Mouse (Mus musculus) gastrocnemius, postnatal 4 days (tissue): ENCODE measurements around the gene Kcnn4. TPM values are rescaled to one million over a fixed set of nuclear protein-coding genes. Genes with fewer than 3 reads are reported as not detected.
"Not testable (repeated sequence)": the region's sequence is repeated elsewhere in the genome, so short reads cannot be mapped to it uniquely, and the experiment has no call there.

Source experiments
- DNase-seq, 2 experiments: peaks; one replicate each; pipeline ENCODE4 v3.0.0; 2021 to 2022; ENCODE audit warnings: low spot score in 2 of 2, mixed read lengths in 2 of 2
- total RNA-seq, 2 experiments: library from RNA; stranded (reverse); gene quantifications; 2 replicates each; pipeline ENCODE4 v1.2.3; 2021

The Kcnn4 gene
- total RNA-seq, 2 experiments from 2014 or later: 0.61 to 0.93 TPM

DNA sequence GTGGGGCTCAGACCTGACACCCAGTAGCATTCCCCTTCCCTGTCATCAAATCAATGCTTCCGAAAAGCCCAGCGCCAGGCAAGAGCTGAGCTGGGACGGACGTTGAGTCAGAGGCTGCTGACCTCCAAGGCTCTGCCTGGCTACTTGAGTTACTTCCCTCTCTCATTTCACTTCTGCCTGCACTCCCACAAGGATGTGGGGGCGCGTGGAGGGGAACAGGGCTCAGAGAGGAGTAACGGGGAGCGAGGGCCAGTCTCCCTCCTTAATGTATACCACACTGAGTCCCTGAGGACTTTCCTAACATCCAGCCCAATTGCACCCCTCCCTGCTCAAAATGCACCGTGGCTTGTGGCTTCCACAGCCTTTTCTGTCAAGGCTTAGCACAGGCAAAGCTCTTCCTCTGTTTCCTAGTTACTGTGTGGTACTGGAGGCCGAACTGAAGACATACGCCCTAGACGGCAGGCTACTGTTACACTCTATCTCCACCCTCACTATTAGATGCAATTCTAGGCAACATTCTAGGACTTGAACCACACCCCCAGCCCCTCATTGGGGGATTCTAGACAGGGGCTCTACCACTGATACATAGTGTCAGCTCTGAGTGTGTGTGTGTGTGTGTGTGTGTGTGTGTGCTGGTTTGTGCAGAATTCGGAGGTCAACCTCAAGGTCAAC is 19.6 kb downstream of the Kcnn4 start:
- no peak for DNase-seq

DNA sequence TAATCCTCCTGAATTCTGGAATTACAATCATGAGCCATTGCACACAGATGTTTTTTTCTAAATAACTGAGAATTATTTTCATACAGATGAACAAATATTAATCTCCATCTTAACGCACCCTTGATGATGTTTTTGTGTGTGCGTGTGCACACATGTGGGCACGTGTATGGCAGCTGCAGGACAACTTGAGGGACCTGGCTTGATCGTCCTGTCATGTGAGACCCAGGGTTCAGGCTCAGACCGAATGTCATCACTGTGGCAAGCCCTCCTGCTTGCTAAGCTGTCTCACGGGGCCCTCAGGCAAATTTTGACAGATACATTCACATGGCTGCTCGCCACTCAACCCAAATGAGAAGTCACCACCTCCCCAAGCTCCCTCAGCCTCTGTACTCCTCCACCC is 20.4 kb downstream of the Kcnn4 start:
- DNase-seq: no peak

DNA sequence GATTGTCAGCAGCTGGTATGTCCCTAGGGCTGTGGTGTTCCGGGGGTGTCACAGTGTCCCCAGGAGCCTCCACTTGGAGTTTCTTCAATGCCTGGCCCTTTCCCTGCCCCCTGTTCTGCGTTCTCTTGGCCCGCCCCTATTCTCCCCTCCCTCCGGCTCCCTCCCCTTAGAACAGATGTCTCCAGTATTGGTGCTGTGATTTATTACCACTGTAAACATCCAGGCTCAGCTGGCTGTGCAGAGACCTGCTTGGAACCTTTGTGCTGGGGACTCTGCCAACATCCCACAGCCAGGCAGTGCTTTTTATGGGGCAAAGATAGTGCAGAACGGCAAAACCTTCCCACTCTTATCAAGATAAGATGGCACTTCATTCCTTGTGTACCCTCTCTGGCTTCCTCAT is 21.0 kb downstream of the Kcnn4 start:
- no peak for DNase-seq

DNA sequence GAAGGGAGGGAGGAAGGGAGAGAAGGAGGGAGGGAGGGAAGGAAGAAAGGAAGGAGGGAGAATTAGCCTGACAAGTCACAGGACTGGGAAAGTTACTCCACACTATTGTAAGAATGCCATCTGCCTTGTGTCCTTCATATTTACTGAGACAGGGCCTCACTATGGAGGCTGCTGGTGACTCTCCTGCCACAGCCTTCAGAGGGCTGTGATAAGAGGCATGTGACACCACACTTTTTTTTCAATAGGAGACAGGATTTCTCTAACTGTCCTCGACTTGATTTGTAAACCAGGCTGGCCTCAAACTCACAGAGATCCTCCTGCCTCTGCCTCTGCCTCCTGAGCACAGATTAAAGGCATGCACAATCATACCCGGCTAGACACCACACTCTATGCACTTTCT is 21.6 kb downstream of the Kcnn4 start:
- DNase-seq: no peak

DNA sequence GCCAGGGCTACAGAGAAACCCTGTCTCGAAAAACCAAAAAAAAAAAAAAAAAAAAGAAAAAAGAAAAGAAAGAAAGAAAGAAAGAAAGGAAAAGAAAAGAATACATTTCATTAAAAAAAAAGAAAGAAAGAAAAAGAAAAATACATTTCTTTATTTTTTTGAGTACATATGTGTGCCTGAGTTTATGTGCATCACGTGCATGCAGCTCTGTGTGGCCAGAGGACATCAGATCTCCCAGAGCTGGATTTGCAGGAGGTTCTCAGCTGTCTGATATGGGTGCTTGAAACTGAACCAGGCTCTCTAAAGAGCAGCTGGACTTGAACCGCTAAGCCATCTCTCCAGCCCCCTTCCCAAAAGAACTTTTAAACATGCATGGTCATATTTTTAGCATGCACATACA is 24.0 kb downstream of the Kcnn4 start:
- no peak for DNase-seq

DNA sequence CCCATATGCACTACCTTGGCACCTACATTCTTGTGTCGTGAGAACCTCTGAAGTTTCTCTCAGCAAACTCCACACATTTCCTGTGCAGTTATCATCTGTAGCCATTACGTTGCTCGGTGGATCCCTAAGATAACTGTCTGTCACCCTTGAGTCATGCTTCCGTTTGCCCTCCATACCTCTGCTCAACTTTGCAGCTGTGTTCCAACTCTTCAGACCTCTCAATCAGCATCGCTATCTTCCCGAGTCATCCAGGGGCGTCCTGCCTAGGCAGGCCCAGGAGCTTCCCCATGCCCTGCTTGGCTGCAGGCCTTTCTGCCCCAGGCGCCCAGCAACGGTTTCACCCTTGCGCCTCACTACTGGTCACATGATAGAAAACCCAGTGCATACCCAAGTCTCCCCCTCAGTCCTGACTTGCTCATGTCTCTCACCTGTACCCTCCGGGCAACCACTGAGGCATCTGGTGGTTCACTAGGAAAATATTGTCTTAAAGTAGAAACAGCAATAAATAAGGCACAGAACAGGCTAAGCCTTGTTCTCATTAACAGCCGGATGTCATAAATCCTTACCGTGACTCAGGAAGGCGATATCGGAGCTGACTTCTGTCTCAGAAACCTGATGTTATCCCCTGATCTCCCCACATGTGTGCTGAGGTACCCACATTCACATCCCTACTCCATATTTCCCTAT is 24.6 kb downstream of the Kcnn4 start:
- DNase-seq: no peak

DNA sequence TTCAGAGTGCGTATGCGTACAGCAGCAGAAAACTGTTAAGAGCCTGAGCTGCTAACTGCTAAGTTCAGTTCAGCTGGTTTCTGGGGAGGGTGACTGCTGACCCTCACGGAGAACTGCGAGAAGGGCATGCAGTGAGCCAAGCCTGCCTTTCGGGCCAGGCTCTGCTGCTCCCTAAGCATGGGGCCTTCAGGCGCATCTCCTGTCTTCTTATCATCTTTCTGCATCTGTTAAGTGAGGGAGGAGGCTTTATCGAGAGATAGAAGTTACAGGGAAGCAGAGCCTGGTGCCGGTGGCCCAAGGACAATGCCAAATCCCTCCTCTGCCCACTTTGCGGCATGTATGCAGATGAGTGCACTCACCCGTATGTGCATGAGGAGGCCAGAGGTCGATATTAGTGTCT is 26.8 kb downstream of the Kcnn4 start:
- DNase-seq: no peak

DNA sequence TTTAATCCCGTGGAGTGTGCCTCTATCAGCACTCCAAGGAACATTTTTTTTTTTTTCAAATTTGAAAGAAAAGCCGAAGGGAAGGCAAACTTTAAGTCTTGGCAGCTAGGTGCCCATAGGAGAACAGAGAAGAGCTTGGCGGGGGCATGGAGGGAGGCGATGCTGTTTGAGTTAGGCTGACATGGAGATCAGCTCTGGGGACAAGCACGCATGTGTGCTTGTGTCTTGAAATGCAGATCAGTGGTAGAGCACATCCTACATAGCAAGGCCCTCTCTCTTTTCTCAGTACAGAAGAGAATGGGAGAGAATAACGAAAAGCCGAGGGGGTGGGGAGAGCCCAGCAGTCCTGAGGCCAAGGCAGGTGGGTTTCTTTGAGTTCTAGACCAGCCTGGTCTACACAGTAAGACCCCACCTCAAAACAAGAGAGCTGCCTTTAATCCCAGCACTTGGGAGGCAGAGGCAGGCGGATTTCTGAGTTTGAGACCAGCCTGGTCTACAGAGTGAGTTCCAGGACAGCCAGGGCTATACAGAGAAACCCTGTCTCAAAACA is 28.4 kb downstream of the Kcnn4 start:
- no peak for DNase-seq

DNA sequence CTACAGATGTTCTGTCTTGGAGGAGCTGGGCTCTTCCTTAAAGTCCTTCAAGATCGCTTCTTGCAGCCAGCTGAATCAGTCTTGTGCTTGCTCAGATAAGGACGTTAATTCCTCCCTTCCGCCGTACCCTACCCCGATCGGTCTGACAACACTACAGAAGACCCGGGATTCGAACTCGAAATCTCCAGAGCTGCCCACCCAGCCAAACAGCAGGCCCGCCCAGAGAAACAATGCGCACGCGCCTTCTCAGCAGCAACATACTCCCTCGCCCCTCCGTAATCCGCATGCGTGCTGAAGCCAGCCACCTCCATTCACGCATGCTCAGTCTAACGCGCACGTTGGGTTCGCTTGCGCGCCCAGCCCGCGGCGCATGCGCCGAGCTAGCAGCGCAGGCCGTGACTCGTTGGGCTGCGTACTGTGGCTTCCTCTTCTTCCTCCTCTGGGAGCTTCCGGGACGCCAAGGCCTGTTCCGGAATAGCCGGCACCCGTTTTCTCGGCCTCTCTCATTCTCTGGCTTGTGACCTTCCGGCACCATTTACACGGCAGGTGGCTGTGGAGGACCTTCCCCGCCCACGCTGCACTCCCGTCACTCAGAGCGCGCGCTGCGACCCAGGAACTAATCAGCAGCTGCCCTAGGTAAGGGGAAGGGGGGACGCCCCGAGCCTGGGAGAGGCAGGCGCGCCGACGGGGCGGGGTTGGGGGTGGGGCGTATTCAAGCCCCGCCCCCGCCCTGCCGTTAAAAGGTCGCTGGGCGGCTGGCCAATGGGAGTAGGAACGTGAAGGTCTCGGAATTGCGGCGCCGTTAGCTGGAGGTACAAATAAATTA is 29.4 kb downstream of the Kcnn4 start, which contains the start of gene Smg9:
Gene Smg9 (plus strand): TSS at position 364 of the 826 bp plus-strand sequence.
- peak; percentile 89 to 96 for DNase-seq

DNA sequence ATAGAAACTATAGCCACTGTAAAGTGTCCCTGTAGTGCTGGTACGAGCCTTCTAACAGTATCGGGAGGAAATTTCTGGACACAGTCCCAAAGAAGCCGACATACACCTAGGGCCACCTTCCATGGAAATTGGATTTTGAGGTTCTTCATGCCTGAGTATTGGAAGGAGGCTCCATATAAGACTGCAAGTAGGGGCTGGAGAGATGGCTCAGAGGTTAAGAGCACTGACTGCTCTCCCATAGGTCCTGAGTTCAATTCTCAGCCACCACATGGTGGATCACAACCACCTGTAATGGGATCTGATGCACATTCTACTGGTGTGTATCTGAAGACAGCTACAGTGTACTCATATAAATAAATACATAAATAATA is 30.0 kb downstream of the Kcnn4 start:
- no peak for DNase-seq

DNA sequence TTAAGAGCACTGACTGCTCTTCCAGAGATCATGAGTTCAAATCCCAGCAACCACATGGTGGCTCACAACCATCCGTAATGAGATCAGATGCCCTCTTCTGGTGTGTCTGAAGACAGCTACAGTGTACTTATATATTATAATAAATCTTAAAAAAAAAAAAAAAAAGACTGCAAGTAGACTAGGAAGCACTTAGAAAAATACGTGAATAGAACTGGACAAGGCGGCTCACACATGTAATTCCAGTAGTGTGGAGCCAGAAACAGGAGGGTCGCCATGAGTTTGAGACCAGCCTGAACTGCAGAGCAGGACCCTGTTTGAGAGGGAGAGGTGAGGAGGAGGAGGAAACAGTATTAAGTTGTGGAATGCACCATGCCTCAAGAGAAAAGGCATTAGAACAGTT is 30.4 kb downstream of the Kcnn4 start:
- DNase-seq: not testable (repeated sequence)

DNA sequence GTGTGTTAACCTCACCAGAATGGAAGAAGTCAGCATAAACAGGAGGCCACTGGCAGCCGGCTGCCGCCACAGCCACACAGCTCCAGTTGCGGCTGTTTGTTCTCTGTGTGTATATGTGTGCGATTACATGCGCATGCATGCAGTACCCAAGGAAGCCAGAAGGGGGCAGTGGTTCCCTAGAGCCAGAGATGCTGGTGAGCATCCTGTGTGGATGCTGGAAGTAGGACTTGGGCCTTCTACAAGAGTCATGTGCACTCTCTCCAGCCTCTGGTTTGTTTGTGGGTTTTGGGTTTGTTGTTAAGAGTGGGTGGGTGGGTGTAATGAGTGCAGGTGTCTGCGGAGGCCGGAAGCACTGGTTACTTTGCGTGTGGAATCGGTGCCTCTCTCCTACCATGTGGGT is 32.8 kb downstream of the Kcnn4 start:
- no peak for DNase-seq

DNA sequence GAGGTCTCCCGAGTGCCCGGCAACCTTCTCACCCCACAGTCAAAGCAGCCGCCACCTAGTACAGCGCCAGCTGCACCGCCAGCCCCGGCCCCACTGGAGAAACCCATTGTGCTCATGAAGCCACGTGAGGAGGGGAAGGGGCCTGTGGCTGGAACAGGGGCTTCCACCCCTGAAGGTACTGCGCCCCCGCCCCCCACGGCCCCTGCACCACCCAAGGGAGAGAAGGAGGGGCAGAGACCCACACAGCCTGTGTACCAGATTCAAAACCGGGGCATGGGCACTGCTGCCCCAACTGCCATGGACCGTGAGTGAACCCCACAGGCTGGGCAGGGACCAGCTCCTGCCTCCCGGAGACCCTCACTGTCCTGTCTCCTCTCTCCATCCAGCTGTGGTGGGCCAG is 35.6 kb downstream of the Kcnn4 start:
- no peak for DNase-seq

DNA sequence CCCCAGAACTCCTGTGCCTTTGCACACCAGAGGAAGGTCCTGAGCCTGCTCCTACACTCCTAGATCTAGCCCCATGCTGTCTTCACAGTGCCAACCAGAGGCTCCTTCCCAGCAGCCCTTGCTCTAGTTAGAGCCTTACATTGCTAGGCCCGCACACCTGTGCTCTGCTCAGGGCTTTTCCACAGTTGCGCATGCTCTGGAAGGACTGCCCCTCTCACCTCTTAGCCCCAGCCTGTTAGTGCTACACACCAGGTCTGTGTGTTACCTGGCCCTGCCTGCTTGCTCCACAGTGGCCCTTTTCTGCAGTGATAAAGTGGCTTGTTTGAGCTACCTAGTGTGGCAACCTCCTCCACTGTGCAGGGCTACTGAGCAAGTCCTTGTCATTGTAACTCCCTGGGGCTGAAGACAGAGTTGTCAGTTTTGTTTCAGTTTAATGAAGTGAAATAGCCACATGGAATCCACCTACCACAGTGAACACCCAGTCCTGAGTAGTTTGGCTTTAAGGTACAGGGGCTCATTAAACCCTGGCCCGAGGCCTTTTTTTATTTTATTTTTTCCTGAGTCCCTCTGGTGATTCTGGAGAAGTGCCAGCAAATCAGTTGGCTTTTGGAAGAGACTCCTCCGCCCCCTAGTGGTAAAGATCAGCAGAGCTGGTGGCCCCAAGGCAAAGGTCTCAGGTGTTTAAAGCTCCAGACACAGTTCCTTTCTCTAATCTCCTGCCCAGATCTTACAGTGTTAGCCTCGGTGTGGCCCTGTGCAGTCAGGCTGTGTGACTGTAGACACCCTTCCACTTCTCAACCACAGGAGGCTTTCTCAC is 36.7 kb downstream of the Kcnn4 start:
- DNase-seq: peak in 1 of 2 experiments; percentile 71

DNA sequence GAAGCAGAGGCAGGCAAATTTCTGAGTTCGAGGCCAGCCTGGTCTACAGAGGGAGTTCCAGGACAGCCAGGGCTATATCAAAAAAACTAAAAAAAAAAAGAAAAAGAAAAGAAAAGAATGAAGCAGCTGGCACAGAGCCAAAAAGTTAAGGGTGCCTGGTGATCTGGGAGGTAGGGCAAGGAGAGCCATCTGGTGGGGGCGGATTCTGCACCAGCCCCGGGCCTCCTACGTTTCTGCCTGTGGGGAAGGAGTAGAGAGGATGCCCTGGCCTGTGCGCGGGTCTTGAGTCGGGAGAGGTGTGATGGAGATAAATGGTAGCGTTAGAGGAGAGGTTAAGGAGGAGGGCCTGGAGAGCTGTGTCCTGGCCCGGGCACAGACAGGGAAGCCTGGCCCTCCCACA is 38.1 kb downstream of the Kcnn4 start:
- no peak for DNase-seq

DNA sequence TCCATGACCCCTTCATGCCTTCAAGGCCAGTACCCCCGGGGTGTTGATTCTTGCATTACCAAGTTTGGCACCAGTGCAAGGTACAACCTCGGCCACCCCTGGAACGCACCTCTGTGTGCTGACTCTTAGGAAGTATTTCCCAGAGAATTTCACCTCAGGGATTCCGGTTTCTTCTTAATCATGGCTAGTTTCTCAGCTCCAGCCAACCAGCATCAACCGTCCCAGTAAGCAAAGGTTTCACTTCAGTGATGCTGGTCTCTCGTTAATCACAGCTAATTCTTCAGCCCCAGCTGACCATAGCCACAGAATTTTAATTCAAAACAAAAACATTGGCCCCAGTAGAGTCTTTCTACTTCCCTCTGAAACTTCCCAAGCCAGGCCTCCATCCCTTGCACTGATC is 40.1 kb downstream of the Kcnn4 start:
- no peak for DNase-seq

DNA sequence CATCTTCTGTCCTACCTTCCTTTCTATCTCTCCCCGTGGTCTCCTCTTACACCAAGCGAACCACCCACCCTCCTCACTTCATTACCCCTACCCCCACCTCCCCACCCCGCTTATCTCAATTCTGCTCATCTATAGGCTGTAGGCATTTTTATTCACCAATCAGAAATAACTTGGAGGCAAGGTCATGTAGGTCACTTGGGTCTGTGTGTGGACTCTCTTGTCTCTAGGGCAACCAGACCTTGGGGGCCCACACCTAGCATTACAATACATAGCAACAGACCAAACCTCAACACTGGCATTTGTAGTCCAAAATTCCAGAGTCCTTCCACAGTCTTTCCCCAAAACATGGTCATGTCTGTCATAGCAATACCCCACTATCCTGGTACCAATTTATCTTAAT is 40.8 kb downstream of the Kcnn4 start:
- DNase-seq: no peak

DNA sequence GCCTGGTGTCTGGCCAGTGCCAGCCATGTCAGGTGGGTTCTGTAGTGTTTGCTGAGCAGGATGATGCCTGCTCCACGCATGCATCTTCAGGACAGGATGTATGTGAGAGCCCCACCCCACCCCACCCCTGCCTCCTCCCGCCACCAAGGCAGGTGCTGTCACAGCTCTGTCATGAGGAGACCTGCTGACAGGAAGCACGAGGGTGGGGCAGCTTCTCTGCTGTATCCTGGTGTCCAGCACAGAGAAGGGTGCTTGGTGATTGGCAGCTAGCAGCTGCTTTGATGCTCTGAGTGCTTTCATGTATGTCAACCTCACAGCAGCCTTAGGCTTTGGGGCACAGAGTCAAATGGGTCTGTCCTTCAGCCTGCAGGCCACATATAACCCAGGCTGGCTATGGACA is 43.6 kb downstream of the Kcnn4 start:
- no peak for DNase-seq

DNA sequence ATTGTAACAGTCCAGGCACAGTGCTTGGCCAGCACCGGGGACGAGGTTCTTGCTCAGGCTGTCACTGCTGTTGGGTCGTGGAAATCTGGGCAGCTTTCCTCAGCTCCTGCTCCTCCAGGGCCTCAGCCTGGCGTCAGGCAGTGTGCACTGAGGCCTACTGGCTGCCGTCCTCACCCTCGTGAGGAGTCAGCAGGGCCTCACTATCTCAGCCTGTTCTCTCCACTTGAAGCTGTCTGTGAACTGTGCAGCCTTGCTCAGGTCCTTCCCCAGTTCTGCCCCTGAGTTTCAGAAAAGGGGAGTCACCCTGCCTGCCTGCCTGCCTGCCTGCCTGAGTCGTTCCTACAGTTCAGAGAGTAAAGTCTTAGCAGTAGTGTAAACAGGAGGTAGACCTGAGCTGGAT is 45.2 kb downstream of the Kcnn4 start:
- DNase-seq: no peak

DNA sequence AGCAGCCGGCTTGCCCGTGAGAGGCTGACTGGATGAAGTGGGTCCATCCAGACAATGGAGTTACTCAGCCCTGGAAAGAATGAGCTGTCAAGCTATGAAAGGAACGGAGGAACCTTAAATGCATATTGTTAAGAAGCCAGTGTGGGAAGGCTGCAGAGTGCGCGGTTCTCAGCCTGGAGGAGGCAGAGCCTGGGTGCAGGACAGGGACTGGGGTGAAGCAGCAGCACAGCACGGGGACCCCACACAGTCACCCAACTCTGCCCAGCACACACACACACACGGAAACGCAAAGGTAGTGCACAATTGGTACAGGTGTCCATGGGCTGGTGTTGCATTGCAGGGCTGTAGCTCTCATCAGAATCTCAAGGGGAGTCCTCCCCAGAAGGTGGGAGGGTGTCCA is 49.5 kb downstream of the Kcnn4 start:
- DNase-seq: no peak

DNA sequence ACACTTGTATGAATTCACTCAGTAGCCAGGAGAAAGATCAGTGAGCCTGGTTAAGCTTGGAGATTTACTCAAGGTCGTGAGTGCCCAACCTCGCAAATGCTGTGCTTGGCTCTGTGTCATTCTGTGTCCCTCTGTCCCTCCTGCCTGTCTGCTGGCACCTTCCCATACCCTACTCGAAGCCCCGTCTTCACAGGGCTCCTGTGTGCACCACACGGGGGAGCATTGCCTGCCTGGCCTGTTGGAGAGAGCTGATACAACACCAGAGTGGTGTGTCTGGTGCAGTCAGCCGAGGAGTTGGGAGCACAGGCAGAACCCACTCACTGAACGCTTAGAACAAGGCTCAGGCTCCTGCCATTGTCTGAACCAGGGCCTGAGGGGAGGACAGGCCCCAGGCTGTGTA is 51.6 kb downstream of the Kcnn4 start:
- no peak for DNase-seq
